Mouse (Mus musculus): ENCODE data around the gene Hist1h2bj. TPM values are rescaled to one million over a fixed set of nuclear protein-coding genes. Genes with fewer than 3 reads are reported as not detected.

The Hist1h2bj gene
- polyA plus RNA-seq, 2 experiments from 2014 or later: 4.4 to 13.9 TPM

- peak; percentile 84 for ATAC-seq
Observed at GRCm38 (mm10) chr13:22015479-22016450, 27.2 kb upstream of the Hist1h2bj start.

- ATAC-seq: peak; percentile 40
Observed at GRCm38 (mm10) chr13:22019934-22020835, 22.8 kb upstream of the Hist1h2bj start.

GRCm38 (mm10) chr13:22020901-22021339 lies 22.1 kb upstream of the Hist1h2bj start:
- ATAC-seq: peak; percentile 22

- ATAC-seq: no peak
Observed at GRCm38 (mm10) chr13:22021581-22021980, 21.4 kb upstream of the Hist1h2bj start.

- peak; percentile 33 for ATAC-seq
Observed at GRCm38 (mm10) chr13:22022241-22022640, 20.8 kb upstream of the Hist1h2bj start.

- ATAC-seq: peak; percentile 64
Observed at GRCm38 (mm10) chr13:22026058-22027031, 16.7 kb upstream of the Hist1h2bj start.

GRCm38 (mm10) chr13:22028673-22029460 lies 14.1 kb upstream of the Hist1h2bj start:
- peak; percentile 78 for ATAC-seq

GRCm38 (mm10) chr13:22029928-22030327 lies 13.1 kb upstream of the Hist1h2bj start:
- ATAC-seq: no peak

- no peak for ATAC-seq
Observed at GRCm38 (mm10) chr13:22030493-22030892, 12.5 kb upstream of the Hist1h2bj start.

GRCm38 (mm10) chr13:22033741-22034442 lies 9.1 kb upstream of the Hist1h2bj start:
- ATAC-seq: no peak

GRCm38 (mm10) chr13:22034443-22035266 lies 8.4 kb upstream of the Hist1h2bj start:
- no peak for ATAC-seq

- ATAC-seq: peak; percentile 100
Observed at GRCm38 (mm10) chr13:22035267-22036148, 7.5 kb upstream of the Hist1h2bj start, which contains the start of the genes Hist1h2ah and Hist1h2bk. Gene Hist1h2ah, minus strand, starts transcription at chr13:22035568. Gene Hist1h2bk, plus strand, starts transcription at chr13:22035870.

- ATAC-seq: no peak
Observed at GRCm38 (mm10) chr13:22036149-22036956, 6.7 kb upstream of the Hist1h2bj start.

- ATAC-seq: no peak
Observed at GRCm38 (mm10) chr13:22036986-22037385, 6.0 kb upstream of the Hist1h2bj start.

GRCm38 (mm10) chr13:22037415-22037814 lies 5.6 kb upstream of the Hist1h2bj start:
- no peak for ATAC-seq

GRCm38 (mm10) chr13:22039364-22039763 lies 3.6 kb upstream of the Hist1h2bj start:
- ATAC-seq: no peak

GRCm38 (mm10) chr13:22039951-22040463 lies 3.0 kb upstream of the Hist1h2bj start:
- no peak for ATAC-seq

Data from activated CD4-positive, CD25-positive, alpha-beta regulatory T cell, adult 4 months (primary cell).